Mouse (Mus musculus): ENCODE results near the gene 1190005I06Rik.

Gene 1190005I06Rik

DNA sequence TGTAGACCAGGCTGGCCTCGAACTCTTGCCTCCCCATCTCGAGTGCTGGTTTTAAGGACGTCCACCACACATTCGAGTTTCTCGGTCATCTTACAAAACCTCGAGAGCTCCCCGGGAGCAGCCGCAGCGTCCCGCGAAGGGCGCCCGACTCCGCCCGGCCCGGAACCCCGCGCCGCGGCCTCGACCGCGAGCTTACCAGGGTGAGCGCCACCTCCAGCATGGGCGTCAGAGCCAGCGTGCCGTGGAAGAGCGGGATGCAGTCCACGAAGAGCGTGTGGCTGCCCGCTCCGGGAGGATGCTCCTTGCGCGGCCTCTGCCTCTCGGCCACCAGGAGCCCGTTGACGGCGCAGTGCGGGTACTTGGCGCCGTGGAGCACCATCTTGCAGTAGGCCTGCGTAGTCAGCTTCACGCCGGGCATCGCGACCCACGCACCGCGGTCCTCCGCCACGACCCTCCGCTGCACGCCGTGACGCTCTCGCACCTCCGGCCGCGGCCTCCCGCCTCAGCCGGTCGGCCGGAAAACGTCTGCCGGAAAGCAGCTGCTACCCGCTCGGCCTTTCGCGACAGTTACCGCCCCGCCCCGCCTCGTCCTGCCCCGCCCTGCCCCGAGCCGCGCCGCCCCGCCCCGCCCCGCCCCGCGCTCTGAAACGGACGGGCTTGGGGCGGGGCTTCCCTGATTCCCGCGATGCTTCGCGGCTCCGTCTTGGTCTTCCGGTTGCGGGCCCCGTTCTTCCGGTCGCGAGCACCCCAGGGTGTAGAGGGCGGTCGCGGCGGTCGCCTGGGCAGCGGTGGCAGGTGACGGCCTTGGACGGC is 20.3 kb upstream of the 1190005I06Rik start, which contains the start of the genes Gm27021 and Cox4i1:
Gene Gm27021 (minus strand): TSS at position 519 of the 813 bp plus-strand sequence.
Gene Cox4i1 (plus strand): TSS at position 662 of the 813 bp plus-strand sequence.
- DNase-seq (ENCODE audit: low spot score in 2 of 2), result peak; percentile 86 to 89

DNA sequence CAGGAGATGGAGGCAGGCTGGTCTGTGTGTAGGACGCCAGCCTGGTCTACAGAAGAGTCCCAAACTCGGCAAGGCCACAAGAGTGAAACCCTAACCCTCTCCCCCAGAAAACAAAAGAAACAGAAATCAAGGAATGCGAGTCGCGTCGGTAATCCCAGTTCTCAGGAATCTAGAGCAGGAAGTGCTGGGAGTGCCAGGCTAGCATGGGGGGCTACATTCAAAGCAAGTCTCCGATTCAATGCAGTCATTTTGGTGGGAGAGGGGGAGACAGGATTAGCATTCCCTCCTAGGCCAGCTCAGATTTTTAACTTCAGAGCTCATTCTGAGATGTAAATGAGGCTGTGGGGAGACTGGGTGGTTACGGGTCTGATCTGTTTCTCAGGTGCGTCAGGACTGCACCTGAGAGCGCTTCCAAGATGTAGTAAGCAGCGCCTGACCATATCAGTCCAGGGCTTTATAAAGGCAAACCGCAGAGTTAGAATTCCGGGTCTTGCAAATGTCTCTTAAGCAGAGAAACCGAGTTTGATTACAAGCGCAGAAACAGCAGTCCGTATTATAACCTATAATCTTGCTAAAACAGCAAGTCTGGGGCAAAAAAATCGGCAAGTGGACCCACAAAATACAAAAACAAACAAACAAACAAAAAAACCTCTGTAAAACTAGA is 19.5 kb upstream of the 1190005I06Rik start:
- DNase-seq (ENCODE audit: low spot score in 2 of 2), result no peak

DNA sequence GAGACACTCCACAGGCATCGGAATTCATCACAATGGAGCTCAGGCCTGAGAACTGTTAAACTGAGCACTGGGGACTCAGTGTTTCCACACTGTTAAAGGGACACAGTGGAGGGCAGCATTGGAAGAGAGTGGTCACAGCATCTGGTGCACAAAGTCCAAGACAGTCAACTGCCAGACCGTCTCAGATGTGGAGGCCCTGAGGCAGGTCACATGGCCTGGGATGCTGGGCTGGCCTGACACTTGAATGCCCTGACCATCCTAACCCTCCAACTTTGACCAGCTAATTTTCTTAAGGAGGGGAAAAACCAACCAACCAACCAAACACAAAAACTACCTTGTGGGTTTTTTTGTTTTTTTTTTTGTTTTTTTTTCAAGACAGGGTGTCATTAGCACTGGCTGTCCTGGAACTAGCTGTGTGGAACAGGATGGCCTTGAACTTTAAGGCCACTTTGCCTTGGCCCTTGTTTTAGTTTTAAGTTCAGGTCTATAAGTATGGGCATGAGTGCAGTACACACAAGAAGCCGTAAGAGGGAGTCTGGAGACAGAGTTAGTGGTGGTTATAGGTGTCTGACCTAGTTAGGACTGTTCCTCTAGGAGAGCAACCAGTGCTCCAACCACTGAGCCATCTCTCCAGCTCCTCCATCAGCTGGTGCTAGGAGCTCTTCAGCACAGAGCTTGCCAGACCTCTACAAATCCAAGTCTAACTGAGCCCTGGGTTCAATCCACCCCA is 18.5 kb upstream of the 1190005I06Rik start:
- no peak for DNase-seq (ENCODE audit: low spot score in 2 of 2)

DNA sequence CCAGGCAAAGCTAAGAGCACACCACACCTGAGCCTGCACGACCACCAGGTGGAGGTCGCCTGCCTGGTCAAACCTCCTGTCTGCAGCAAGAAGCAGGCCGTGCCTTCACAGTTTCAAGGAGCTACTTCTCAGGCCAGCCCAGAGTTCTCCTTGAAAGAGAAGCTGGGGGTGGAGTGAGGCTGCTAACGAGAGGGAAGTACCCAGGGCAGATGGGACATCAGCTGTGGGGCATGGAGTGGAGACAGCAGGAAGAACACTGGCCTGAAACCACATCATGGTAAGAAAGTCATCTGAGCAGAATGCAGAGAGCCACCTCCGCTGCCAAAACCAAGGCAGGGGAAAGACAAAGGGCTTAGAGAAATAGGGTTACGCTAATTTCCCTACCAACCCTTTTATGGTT is 17.1 kb upstream of the 1190005I06Rik start:
- DNase-seq (ENCODE audit: low spot score in 2 of 2), result no peak

DNA sequence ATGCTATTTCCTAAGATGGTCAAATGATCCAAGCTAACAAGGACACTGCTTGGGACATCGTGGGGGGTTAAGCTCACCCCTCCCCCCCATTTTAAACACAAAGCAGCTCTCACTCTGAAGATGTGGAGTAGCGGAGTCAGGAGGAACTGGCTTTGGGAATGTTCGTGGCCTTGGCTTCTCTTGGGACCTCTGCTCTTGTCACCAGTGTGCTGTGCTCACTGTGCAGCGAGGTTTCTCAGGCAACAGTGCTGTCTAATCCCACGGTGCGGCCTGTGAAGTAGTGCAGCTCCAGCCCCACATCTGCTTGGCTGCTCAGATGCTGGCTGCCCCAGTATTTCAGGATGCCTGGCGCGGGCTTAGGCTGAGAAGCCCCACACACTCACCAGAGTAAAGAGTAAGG is 10.0 kb upstream of the 1190005I06Rik start:
- DNase-seq (ENCODE audit: low spot score in 2 of 2), result no peak

DNA sequence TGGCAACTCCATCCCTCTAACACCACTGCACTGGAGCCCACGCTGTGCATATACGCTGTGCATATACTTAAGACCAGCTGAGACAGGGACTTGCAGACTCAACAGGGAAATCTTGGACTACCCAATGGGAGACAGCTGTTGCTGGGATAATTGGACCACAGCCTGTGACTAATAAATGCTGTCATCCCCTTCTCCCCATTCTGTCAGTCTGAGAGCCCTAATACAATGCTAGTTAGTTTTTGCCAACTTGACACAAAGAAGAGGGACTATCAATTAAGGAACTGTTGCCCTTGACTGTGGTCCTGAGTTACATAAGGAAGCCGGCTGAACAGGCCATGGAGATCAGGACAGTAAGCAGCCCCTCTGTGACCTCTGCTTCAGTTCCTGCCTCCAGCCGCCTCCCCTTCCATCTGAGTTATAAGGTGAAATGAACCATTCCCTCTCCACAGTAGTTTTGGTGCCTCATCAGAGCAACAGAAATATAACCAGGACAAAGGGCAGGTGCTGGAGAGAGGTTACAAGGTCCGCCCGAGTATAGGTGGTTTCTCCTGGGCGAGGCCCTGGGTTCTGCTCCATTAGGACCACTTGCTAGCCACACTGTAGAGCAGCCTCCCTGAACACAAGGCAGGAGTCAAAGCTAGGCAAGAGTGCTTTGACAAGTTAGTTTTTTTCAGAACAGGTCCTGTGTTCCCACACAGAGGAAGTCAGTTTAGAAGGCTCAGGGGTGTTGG is 9.1 kb upstream of the 1190005I06Rik start:
- no peak for DNase-seq (ENCODE audit: low spot score in 2 of 2)

DNA sequence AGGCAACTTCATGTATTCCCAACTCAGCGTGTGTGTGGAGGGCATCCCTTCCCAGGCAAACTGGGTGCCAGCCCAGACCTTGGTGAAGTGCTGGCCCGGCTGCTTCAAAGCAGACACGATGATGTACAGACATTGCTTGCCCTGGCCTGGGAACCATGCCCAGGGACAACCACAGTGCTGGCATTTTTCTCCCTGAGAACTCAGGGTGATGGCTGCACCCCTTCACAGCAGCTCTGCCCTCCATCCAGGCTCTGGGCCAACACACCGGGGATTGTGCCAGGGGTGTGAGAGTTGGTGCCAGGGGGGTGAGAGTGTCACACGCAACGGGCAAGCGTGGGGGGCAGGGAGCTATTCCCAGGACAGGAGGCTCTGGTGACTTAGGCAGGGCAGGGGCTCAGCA is 2.8 kb downstream of the 1190005I06Rik start:
- DNase-seq (ENCODE audit: low spot score in 2 of 2), result peak; percentile 57 to 64

DNA sequence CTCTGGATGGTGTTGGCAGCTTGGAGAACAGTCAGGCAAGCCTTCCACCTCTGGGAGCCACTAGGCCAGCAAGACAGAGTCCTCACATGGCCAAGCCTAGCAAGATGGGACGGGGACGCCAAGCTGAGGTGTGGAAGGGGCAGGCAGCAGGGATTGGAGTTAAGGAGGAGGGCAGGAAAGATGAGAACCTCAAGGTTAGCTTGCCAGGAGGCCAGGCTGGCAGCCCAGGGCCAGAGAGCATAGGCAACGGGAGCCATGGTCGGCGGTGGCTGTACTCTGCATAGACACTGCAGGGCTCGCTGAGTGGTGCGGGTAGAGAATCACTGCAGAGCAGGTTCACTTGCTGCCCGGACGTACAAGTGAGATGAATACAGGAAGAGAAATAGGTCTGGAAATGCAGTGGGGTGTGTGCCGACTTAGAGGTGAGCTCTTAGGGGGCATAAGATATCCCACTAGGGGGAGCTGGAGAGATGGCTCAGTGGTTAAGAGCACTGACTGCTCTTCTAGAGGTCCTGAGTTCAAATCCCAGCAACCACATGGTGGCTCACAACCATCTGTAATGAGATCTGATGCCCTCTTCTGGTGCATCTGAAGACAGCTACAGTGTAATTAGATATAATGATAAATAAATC is 5.3 kb downstream of the 1190005I06Rik start:
- no peak for DNase-seq (ENCODE audit: low spot score in 2 of 2)

DNA sequence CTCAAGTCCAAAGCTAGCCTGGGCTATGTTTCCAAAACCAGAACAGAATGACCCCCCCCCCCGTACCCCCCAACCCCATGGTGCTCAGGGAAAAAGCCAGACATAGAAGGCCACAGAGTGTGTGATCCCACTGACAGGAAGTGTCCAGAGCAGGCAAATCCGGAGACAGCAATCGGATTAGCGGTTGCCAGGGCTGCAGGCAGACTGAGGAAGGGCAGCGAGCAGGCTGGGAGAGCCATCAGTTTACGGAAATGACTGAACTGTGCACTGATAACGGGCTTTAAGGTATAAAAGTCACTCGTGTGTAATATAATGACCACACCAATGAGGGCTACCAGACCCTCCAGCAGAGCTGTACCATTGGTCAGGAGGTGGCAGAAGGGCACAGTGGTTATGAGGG is 6.2 kb downstream of the 1190005I06Rik start:
- no peak for DNase-seq (ENCODE audit: low spot score in 2 of 2)

DNA sequence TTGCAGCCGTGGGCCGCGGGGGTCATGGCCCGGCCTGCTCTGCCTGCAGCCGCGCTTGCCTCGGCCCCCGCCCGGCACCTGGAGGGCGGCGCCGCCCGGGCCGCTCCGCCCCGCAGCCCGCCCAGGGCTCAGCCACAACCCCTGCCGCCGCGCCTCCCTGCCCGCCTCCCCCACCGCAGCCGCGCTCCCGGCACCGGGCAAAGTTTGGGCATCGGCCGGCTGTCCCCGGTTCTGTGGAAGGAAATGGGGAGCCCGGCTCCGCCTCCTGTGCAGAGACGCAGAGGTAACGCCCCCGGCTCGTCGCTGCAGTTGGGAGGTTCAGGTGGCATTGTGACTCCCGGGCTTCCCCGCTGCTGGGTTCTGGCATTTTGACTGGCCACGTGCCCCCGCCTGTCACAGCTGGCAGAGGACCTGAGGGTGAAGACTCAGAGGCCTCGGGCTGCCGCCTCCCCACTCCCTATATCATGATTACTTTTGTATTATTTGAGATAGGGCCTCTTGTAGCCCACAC is 13.0 kb downstream of the 1190005I06Rik start:
- peak; percentile 26 to 33 for DNase-seq (ENCODE audit: low spot score in 2 of 2)

DNA sequence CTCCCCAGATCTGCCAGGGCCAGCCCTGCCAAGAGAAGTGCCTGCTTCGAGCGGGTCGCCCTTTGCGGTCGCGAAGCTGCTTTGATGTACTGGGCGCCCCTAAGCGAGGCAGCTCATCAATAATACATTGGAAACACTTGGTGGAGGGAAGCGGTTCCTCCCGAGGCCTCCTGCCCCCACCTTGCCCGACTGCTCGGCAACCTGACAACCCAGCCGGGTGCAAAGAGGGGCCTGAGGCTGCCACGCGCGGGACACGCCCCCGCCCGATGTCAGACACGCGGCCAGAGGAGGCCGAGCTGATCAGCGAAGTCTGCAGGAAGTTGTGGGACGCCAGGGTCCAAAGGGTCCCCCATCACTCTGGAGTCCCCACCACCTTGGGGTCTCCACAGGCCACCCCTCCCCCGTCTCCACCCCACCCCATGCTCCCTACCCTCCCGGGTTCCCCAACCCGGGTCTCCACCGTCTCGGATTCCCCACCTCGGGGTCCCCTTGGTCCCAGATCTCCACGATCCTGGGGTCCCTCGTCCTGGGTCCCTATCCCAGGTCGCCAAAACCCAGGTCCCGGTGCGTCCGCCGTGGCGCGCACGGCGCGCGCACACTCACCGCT is 13.7 kb downstream of the 1190005I06Rik start:
- DNase-seq (ENCODE audit: low spot score in 2 of 2), result no peak

DNA sequence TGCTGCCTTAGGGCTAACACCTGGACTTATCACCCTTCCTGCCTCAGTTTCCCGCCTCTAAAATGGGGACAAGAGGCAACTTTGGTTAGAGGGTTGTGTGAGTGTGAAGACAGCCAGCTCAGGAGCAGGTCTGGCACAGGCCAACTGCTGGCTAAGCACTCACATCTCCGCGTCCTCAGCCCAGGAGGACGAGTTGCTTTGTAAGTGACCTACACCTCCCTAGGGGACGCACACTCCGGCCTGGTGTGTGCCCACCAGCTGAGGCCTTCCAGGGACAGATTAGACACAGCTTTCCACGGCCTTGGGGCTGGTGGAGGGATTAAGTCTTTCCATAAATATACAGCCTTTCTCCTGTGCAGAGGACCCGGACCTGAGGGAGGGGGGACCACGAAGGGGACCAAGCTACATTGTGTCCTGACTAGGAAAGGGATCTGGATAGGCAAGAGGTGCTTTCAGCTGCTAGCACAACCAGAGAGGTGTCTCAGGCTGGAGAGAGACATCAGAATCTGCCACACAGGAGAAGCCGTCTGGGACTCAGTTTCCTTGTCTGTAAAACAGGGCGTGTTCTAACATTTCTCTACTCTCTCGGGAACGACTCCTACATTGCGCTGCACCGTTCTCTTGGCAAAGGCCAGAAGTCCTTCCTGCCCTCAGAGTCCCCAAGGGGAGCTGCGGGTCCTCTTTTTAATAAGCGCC is 14.3 kb downstream of the 1190005I06Rik start:
- DNase-seq (ENCODE audit: low spot score in 2 of 2), result no peak

DNA sequence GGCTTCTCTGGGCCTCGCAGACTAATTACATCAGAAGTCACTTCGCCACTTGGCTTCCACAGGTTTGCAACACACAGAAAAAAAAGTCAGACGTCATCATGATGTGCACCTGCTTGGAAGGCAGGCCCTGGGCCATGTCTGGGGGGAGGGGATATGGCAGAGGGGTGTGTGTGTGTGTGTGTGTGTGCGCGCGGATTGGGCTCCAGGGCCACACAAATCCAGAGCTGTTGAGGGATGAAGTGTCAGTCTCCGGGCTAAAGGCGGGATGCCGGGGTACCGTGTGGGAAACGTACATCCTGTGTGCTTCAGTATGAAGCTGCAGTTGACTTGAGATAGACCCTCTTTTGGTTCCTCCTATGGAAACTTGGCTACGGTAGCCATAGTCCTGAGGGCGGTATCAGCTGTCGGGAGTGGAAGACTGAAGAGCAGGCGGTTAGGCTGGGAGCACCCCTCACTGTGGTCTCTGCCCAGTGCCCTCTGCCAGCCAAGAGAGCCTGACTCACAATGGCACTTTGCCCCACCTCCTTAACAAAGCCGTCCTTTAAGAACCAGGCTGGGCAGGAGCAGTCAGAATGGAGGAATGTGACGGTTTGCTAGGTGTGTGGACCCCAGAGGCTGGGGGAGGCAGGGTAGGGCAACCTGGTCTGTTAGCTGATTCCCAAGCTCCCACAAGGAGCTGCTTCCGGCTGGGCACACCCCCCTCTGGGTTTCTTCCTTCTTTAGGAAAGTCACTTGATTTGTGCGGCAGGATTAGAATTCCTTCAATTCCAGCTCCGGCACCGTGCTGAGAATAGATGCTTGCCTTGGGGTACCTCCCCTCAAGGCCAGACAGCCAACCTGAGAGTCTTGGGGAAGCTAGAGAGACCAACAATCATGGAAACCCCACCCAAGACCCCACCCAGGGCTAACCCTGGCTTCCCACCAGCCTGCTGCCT is 15.7 kb downstream of the 1190005I06Rik start:
- peak in 1 of 2 experiments; percentile 18 for DNase-seq (ENCODE audit: low spot score in 2 of 2)

DNA sequence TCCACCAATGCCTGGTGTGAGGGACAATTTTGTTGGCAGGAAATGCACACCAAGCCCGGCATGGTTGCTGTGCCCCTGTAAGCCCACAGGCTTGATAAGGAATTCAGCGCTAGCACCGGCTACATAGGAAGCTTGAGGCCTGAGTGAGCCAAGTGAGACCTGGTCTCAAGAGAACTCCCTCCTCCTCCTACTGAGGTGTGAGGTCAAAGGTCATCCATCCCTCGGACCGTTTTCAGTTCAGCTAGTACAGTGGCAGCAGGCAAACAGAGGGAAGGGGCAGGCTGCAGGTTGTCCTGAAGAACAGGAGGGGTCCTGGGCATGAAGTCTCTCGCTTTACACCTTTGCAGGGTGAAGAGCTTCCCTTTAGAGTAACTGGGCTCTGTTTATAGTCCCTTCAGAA is 16.6 kb downstream of the 1190005I06Rik start:
- DNase-seq (ENCODE audit: low spot score in 2 of 2), result no peak

DNA sequence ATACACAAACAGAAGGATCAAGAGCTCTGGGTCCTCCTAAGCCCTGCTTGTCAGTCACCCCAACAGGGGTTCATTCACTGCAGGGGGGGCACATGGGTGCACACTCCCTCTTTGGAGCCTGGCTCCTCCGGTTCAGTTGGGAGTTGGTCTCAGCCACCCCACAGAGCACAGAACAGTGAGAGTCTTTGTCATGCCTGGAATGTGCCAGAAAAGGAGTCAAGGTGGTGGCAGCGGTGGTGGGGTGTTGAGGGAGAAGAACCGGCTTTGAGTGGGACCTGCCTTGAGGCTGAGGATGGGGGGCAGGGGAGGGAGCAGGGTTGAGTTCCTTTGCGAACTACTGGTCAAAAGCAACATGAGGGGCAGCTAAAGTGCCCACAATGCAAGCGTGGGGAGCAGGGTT is 17.4 kb downstream of the 1190005I06Rik start:
- no peak for DNase-seq (ENCODE audit: low spot score in 2 of 2)

DNA sequence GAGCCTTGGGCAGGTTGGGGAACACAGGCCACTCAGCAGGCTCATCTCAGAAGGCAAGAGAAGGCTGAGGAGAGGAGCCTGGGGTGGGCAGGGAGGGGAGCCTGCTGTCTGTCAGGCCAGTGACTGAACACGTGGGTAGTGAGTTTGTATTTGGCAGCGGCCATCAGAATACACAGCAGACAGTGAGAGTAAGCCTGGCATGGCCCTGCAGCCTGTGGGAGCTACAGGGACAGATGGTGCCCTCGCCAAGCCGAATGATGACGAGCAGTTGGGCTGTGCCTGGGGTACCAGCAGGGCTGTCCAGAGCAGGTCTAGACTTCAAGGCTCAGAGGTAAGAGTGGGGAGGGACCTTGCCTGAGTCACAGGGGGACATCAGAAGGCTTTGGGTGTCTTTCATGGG is 20.1 kb downstream of the 1190005I06Rik start:
- no peak for DNase-seq (ENCODE audit: low spot score in 2 of 2)

DNA sequence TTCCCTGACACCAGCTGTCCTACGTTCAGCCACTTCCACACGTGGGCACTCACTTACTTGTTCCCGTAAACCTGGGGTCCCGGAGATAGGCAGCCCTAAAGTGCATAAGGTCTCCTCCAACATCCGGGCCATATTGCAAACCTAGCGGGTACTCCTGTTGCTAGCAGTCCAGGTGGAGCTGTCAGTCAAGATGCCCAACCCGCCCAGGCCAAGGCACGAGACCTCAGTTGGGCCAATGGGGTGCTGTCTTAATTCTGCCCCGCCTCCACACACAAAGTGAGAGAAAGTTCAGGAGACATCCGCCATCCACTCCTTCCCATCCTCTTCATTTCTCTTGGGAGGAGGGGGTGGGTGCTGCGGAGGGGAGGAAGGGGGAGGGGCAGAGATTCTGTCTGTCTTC is 21.0 kb downstream of the 1190005I06Rik start:
- no peak for DNase-seq (ENCODE audit: low spot score in 2 of 2)

DNA sequence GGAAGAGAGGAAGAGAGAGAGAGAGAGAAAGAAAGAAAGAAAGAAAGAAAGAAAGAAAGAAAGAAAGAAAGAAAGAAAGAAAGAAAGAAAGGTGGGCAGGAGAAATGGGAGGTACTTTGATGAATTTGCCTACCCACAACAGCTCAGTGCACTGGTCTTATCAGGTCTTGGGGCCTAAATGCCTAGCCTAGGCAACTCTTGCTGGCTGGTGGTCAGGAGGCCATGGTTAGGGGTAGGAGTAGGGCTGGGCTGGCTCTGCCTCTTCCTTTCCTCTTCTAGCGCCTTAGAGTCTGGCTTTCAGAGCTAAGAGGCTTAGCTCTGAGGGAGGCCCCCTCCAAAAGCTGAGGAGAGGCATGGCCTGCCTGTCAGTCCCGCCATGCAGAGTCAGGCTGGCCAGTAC is 23.8 kb downstream of the 1190005I06Rik start:
- DNase-seq (ENCODE audit: low spot score in 2 of 2), result no peak

DNA sequence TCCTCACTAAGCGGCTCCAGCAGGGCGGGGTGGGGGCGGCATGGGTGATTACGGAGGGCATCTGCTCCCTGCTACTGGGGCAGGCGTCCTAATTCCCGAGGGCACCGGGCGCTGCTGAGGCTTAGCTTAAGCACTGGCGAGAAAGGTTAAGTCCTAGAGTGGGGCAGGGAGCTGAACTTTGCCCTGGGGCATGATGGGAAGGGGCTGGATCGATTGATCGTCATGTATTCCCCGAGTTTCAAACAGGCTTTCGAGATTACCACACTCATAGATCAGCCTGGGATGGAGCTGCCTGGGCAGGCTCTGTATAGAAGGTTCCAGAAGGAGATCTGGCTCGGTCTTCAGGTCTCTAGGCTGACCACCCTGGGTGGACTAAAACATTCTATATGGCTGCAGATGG is 25.3 kb downstream of the 1190005I06Rik start:
- no peak for DNase-seq (ENCODE audit: low spot score in 2 of 2)
